Mouse (Mus musculus) testis, adult 2 months (tissue): ENCODE data around the gene Fcho2. TPM values are rescaled to one million over a fixed set of nuclear protein-coding genes. Genes with fewer than 3 reads are reported as not detected.

Experiments used
- H3K27ac ChIP-seq: fragments of 200-500 bp; 2 replicates; pipeline ENCODE4 v1.5.1; 2012; ENCODE audit warnings: low read depth, low read length; ENCODE audit not compliant: control insufficient read depth, insufficient read depth
- H3K27me3 ChIP-seq: fragments of 200-500 bp; 2 replicates; pipeline ENCODE4 v1.6.1; 2012; ENCODE audit warnings: mild to moderate bottlenecking, low read length, moderate library complexity; ENCODE audit not compliant: control insufficient read depth, insufficient read depth
- H3K36me3 ChIP-seq: fragments of 200-500 bp; 2 replicates; pipeline ENCODE4 v1.6.1; 2012; ENCODE audit warnings: mild to moderate bottlenecking, low read length; ENCODE audit not compliant: control insufficient read depth, insufficient read depth
- H3K4me1 ChIP-seq: fragments of 200-500 bp; 2 replicates; pipeline ENCODE4 v1.6.1; 2012; ENCODE audit warnings: low read length; ENCODE audit not compliant: control insufficient read depth, insufficient read depth
- H3K4me3 ChIP-seq: fragments of 200-500 bp; 2 replicates; pipeline ENCODE4 v1.5.1; 2012; ENCODE audit warnings: low read depth, mild to moderate bottlenecking, low read length, moderate library complexity, mixed read lengths; ENCODE audit not compliant: control insufficient read depth
- CTCF ChIP-seq: fragments of 200-500 bp; IDR thresholded peaks from 2 replicates; pipeline ENCODE4 v1.5.1; 2012; ENCODE audit warnings: low read depth, mild to moderate bottlenecking, inconsistent platforms, low read length, moderate library complexity; ENCODE audit not compliant: control insufficient read depth, insufficient read depth, insufficient replicate concordance
- POLR2A ChIP-seq: fragments of 200-500 bp; IDR thresholded peaks from 2 replicates; pipeline ENCODE4 v1.6.1; 2012; ENCODE audit warnings: low read depth, mild to moderate bottlenecking, inconsistent platforms, low read length, moderate library complexity; ENCODE audit not compliant: control insufficient read depth
- polyA plus RNA-seq: library from polyadenylated mRNA; depleted of rRNA; stranded (reverse); fragments of >200 nt; gene quantifications from 2 replicates; pipeline ENCODE4 v1.2.3, GENCODE M21; 2012; rRNA removed

Fcho2 gene
- polyA plus RNA-seq: 4.8 and 5.4 TPM in 2 replicates

DNA sequence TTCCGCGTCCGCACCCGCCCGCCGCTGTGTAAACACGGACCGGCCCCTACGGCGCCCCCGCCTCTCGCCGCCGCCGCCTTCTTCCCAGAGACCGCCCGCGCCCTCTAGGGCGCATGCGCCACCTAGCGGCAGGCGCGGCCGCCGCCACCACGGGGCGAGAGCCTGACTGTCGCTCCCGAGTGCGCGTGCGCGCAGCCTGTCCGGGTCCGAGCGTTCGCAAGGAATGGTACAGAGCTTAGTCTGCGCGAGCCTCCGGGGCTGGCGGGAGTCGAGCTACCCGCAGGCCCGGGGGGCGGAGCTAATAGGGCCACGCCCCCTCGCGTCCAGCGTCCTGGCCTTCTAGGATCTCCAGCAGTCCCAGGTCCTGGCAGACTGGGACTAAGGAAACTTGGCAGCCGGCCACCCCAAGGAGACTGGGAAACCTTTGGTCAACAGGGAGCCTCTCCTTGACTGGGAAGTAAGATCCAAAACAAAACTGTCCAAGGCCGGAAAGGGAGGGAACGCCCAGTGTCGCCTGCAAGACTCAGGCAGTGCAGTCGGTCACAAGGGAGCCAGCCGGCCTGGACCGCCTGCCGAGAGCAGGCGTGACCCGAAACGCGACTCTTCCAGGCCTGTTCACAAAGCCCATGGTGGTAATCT lies at the start of gene Fcho2:
Fcho2 (minus strand) TSS at position 303 of the 639 bp plus-strand sequence.
- Histone ChIP-seq H3K4me1 (0 out of 2 replicates have a peak, but pooled peaks cover 3% of the 10 kb centered on the region), H3K36me3 (no peaks in the 10 kb centered on the region), H3K27me3 (no peaks in the 10 kb centered on the region), H3K27ac (peak within 1 kb of the TSS; percentile 87), H3K4me3 (peak within 1 kb of the TSS; percentile 77)
- TF ChIP-seq POLR2A (peak; percentile 70; the same call in 1 of the 2 replicates), CTCF (peak; percentile 76)

DNA sequence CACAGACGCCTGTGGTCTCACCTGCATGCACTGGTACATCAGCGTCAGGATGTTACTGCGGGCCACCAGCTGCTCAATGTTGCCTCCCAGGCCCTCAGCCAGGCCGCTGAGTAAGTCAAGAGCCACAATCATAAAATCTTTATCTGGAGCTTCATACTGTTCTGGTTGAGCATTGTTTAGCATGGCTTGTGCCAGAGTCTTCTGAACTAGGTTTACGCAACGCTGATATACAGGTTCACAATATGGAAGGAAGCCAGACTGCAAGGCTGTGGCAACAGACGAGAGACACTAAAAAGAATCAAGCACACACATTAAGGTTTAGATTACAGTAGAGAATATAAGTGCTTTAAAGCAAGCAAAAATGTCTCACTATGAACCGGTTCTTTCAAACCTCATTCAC lies 40.0 kb upstream of the Fcho2 start:
- no peak overlapping the region for H3K27ac ChIP-seq
- H3K36me3 ChIP-seq: peaks cover 3% of the 10 kb centered on the region
- H3K4me3 ChIP-seq: no peak overlapping the region
- no peaks in the 10 kb centered on the region for H3K27me3 ChIP-seq
- no peaks in the 10 kb centered on the region for H3K4me1 ChIP-seq
- TF ChIP-seq POLR2A: no peak
- no peak for TF ChIP-seq CTCF

DNA sequence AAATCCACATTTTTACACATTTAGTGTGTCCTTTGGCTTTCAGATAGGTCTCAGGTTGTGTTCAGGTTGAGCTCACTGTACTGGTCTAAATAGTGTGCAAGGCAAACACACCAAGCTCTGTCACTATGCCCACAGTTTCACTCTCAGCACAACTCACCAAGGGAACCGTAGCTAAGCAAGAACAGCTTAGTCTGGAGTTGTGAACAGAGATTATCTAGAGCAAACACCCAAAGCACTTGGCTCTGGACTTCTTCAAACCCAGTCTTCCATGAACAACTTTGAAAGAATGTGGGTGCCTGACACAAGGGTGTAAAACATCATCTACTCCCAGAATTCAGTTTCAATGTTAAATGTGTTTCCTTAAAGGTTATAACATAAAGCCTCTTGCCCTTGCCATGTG lies 30.5 kb upstream of the Fcho2 start:
- Histone ChIP-seq H3K4me1 (no peaks in the 10 kb centered on the region), H3K27me3 (no peaks in the 10 kb centered on the region), H3K36me3 (no peaks in the 10 kb centered on the region; the same call in 1 of the 2 replicates), H3K27ac (no peak overlapping the region), H3K4me3 (no peak overlapping the region)
- TF ChIP-seq CTCF: no peak
- TF ChIP-seq POLR2A: no peak

DNA sequence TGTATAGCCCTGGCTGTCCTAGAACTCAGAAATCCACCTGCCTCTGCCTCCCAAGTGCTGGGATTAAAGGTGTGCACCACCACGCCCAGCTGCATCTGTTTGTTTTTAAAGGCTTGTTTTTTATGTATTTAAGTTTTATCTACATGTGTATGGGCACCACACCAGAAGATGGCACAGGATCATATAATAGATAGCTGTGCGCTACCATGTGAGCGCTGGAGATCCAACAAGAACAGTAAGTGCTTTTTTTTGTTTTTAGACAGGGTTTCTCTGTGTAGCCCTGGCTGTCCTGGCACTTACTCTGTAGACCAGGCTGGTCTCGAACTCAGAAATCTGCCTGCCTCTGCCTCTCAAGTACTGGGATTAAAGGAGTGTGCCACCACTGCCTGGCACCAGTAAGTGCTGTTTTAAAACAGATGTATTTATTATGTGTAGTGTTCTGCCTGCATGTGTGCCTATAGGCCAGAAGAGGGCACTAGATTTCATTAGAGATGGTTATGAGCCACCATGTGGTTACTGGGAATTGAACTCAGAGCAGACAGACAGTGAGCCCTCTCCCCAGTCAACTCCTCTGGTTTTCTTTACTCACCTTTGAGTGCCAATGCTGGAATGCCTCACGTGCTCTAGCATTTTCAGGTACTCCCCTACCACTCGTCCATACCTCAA lies 21.3 kb upstream of the Fcho2 start:
- no peaks in the 10 kb centered on the region for H3K4me1 ChIP-seq
- no peak for TF ChIP-seq POLR2A
- no peak for TF ChIP-seq CTCF
- no peaks in the 10 kb centered on the region for H3K36me3 ChIP-seq
- no peaks in the 10 kb centered on the region for H3K27me3 ChIP-seq
- H3K27ac ChIP-seq: no peak overlapping the region
- no peak overlapping the region for H3K4me3 ChIP-seq

DNA sequence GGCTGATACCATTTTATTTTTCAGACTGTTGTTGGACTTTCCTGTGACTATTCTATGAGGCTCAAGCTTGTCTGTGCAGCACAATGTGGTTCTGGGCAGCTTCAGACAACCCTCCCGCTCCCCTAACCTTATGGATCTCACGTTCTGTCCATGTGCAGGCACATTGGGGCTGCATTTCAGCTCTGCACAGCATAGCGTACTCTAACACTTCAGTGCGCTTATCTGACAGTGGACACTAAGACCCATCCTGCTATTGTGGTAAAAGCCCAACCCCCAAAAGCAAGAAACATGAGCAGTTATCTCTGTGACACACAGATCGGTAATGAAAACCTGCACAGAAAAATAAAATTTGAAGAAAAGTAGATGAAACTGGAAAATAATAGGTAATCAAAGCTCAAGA lies 20.5 kb upstream of the Fcho2 start:
- Histone ChIP-seq H3K27me3 (no peaks in the 10 kb centered on the region), H3K4me1 (no peaks in the 10 kb centered on the region), H3K36me3 (no peaks in the 10 kb centered on the region), H3K27ac (no peak overlapping the region), H3K4me3 (no peak overlapping the region)
- no peak for TF ChIP-seq POLR2A

DNA sequence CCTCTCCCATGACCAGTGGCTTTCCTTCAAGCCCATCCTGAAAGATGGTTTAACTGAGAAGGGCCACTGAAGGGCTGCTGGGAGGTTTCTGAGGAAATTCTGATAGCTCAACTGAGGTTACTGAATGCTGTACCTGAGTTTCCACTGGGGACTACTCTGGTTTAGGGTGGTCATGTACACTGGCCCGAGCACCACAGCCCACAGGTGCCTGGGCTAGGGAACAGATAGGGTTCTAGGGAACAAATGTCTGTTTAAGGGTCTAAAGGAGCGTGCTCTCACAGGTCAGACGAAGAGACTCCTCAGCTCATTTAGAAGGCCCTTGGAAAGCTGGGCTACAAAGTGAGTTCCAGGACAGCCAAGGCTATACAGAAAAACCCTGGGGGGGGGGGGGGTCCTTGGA lies 19.5 kb upstream of the Fcho2 start:
- Histone ChIP-seq H3K27ac (no peak overlapping the region), H3K27me3 (no peaks in the 10 kb centered on the region), H3K4me3 (no peak overlapping the region), H3K4me1 (no peaks in the 10 kb centered on the region), H3K36me3 (no peaks in the 10 kb centered on the region)
- TF ChIP-seq POLR2A (no peak), CTCF (no peak)

DNA sequence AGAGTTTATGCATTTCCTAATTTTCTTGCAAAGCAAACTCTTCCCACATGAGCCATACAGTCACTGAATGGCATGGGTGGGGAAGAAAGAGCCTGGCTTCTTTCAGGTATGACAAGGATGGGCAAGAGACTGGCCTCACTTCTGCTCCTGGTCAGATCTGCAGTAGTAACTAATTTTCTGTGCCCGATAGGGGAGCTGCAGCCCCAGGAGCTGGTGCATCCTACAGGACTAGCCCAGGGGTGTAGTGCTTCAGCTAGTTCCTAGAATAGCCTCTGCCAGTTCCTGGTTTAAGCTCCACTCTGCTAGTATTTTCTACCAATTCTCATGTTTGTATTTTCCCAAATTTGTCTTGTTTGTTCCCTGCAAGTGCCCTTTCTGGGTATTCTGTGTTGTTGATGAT lies 18.9 kb upstream of the Fcho2 start:
- H3K36me3 ChIP-seq: no peaks in the 10 kb centered on the region
- TF ChIP-seq CTCF (no peak), POLR2A (no peak)
- no peaks in the 10 kb centered on the region for H3K4me1 ChIP-seq

More for the DNA sequence above, 18.9 kb upstream of the Fcho2 start:
- H3K27ac ChIP-seq: no peak overlapping the region
- no peaks in the 10 kb centered on the region for H3K27me3 ChIP-seq
- H3K4me3 ChIP-seq: no peak overlapping the region
